Mouse (Mus musculus) right cerebral cortex, adult 2 months (tissue): Measurements from ENCODE around the gene Slc8a1.

Experiments used
- DNase-seq, 2 experiments: peaks; one replicate each; pipeline ENCODE4 v3.0.0; 2021 to 2022; ENCODE audit warnings: low spot score in 2 of 2

Gene Slc8a1

DNA sequence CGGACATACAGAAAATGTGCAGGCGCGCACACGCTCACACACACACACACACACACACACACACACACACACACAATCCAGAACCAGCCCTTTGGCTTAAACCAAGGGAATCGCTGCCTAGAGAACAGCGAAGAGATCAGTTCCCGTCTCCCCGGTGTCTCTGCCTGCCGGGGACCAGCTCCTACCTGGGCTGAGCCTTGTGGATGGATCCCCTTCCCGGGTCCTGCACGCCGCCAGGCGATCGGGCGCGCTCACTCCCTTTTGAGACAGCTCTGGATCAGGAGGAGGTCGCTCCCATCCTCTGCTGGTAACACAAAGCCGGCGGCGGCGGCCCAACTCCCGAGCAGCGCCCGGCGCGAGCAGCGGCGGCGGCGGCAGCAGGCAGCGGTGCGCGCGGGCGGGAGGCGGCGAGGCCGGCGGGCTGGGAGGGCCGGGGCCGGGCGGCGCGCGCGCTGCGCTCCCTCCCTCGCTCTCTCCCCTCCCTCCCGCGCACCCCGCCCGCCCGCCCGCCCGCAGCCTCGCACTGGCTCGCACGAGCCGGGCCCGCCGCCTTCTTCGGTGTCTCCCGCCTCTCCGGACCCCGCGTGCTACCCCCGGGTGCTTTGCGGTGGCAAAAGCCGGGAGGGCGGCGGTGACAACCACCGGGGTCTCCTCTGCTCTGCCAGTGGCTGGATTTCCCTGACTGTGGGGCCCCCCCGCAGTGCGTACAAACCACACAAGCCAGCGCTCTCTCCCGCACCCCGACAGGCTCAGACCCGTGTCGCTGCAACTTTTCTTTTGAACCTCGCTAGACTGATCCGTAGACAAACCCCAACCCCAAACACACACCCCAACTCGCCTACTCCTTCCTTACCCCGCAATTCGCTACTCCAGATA is 68.1 kb downstream of the Slc8a1 start:
- peak; percentile 63 to 65 for DNase-seq

GRCm38 (mm10) chr17:81669062-81669815 is 68.9 kb downstream of the Slc8a1 start:
- DNase-seq, result peak; percentile 52 to 65

DNA sequence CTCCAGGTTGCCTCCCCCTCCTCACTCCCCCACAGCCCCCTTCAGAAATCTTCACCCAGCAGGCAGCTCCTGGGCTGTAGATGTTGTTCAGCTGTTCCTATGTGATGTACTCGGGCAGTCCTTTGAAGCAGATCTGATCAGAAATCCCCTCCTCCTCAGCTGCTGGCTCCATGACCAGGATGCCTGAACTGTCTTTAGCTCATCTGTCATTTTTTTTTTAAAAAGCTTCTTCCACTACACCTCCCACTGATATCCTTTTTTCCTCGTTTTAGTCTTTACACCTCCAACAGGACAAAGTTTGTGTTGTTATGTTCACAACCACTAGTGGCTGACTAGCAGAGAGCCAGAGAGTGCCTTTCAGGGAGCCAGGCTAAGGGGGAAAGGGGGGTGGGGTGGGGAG is 69.7 kb downstream of the Slc8a1 start:
- DNase-seq, result no peak

GRCm38 (mm10) chr17:81667935-81668334 is 70.2 kb downstream of the Slc8a1 start:
- no peak for DNase-seq

DNA sequence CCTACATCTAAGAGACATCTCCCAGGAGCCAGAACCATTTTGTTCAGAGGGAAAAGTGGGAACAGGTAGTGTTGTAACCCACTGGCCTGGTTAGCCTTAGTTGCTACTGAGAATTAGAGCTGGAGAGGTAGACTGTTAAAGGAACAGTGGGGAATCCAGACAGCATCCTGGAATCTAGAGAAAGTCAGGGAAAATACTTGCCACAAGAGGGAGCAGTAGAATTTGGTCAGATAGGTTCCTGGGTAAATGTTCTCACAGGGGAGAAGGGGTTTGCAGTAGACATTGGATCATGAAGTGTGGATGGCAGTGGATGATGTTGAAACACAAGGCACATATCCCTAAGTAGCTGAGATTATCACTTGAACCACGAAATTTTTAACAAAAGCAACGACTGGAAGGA is 71.6 kb downstream of the Slc8a1 start:
- no peak for DNase-seq

DNA sequence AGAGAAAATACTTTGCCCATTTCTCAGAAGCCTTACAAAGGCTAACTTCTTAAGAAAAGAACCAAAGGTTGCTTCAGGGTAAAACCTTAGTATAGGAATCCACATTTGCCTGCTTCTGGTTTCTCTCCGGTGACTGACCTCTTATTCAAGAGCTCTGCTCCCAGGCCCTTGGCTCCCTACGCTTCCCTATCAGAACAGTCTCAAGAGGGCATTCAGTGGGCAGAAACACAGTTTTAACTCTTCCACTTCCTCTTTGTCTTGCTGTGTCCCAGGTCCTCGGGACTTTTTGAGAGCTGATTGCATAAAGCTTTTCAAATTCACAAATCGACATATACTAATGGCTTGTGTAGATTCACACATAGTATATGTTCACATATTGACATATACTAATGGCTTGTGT is 73.3 kb downstream of the Slc8a1 start:
- DNase-seq, result no peak

GRCm38 (mm10) chr17:81657828-81658227 is 80.3 kb downstream of the Slc8a1 start:
- DNase-seq, result no peak

GRCm38 (mm10) chr17:81654548-81654947 is 83.6 kb downstream of the Slc8a1 start:
- no peak for DNase-seq

DNA sequence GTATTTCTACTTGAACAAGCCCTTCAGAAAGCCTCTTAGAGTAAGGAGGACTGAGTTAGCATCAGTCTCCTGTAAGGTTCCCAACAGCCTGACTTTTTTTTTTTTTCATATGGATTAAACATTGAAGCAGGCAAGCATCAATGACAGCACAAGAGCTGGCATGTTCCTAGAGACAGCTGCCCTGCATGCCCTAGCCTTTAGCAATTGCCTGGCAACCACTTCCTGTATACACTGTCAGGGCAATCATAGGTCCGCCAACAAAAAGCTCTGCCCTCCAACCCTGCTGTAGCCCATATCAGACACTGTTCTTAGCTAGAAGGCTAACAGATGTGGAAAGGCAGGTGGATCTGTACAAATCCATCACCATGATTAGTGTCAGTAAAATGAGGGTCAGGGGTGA is 85.2 kb downstream of the Slc8a1 start:
- DNase-seq, result no peak

DNA sequence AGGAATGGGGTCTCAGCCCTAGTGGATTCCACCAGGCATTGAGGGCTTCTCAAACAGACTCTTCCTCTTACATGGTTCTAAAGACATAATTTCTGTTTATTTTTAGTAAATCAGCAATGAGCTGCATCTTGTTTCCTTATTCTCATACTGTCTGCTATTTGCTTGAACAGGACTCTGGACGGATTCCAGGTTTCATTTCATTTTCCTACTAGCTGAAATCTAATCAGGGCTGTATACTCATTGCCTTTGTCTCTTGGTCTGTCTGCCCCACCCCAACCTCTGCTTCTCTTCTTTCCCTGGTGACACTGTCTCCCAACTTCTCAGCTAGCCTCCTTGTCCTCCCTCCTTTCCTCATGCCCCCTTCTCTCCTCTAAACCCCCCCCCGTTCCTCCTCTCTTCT is 101.4 kb downstream of the Slc8a1 start:
- DNase-seq, result no peak

- no peak for DNase-seq
These were observed 107.7 kb downstream of the Slc8a1 start for GRCm38 (mm10) chr17:81630471-81630870.

DNA sequence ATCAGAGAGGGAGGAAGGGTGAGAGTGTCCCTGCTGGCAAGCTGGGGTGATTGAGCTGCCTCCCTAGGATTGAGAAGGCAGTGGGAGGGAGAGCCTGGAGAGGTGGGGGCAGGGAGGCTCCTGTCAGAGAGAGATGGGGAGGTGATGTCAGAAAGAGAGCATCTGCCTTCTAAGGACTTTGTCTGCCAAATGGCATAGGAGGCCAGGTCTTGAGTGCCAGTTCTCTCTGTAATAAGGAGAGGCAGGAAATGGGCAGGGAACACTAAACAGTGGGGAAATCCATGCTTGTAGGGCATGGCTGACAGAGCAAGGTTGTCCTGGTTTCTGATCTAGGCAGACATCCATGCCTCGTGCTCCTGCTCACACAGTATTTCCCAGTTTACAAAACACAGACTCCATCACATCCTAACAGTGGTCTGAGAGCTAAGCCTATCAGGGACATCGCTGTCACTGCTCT is 117.0 kb downstream of the Slc8a1 start:
- DNase-seq, result peak in 1 of 2 experiments; percentile 17

GRCm38 (mm10) chr17:81618461-81618860 is 119.7 kb downstream of the Slc8a1 start:
- DNase-seq, result no peak

DNA sequence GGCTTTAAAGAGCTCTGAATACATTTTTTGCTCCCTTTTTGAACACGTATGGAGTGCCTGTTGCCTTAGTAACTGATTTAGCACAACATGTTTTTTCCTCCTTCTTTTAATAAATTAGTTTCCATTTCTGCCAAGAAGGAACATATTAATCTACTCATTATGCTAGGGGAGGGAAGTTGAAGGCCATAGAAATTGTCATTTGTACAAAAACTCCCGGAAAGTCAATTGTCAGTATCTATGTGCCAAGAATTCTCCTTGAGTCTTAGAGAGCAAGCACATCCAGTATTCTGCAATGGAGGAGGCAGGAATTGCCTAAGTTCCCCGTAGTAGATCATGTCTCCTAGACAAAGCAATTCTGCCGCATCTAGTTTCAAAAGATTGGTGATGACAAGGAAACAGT is 121.9 kb downstream of the Slc8a1 start:
- no peak for DNase-seq

DNA sequence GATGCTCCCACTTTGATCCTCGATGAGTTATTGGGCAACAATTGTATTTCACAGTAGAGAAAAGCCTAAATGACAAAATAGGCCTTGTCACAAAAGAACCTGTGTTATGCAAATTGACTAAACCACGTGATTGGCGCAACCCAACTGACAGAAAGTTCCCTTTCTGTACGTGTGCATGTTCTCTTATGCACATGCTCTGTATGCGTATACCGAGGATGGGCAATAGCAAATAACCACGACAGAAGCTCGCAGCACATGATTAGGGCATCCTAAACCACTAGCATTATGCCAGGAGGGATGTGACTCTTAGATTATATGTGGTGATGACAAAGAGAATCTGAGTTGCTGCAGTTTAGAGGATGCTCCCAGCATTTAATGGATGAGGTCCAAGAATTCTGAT is 122.8 kb downstream of the Slc8a1 start:
- DNase-seq, result no peak

DNA sequence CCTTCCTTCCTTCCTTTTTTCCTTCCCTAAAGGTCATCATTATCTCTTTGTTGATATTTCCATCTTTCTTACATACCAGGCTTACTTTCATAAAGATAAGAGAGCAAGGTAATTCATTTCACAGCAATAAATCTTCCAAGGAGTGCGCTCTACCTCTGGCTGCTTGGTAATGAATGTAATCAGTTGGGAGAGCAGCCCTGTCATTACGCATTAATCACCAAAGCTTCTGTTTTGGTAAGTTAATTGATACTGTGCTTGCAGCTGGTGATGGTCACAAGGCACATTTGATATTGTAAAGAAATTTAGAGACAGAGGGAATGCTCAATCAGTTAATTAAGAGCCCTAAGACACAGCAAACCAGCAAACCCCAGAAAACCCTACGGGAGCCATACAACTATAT is 130.7 kb downstream of the Slc8a1 start:
- DNase-seq, result no peak

- no peak for DNase-seq
These were observed 132.1 kb downstream of the Slc8a1 start for GRCm38 (mm10) chr17:81606084-81606483.

DNA sequence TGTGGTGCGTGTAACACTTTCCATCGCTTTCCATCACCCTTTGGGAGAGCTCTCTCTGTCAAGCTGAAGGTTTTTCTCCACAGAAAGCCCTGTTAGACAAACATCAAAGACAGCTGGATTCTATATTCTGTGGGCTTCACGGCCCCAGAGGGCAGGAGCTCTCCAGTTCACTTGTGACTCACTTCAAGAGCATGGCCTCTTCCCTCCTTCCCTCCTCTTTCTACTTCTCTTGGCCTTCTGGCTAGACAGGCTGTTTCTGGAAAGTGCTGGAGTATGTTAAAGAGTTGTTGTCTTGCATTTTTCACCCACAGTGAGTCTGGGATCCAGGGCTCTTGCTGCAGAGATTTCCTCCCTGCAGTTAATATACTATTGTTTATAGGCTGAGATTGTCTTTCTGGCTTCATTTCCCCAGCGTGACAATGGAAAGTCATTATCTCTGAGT is 132.9 kb downstream of the Slc8a1 start:
- DNase-seq, result no peak

- DNase-seq, result no peak
These were observed 139.1 kb downstream of the Slc8a1 start for GRCm38 (mm10) chr17:81599072-81599471.

DNA sequence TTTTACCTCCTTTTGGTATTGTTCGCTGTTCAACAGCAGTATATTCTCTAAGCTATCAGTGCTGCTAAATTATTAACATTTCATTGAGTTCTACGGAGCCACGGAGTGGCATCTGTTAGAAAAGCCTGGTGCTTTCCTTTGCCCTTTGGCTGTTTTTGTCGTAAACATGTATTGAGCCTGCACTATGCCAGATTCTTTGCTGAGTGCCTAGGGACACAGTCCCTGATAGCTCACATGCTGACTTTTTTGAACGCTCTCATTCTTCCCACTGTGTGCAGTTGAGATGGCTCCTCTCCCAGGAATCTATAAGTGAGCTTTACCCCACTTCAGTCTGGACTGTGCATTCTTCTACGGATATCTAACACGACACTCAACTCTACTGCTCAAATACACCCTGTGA is 148.4 kb downstream of the Slc8a1 start:
- DNase-seq, result no peak

DNA sequence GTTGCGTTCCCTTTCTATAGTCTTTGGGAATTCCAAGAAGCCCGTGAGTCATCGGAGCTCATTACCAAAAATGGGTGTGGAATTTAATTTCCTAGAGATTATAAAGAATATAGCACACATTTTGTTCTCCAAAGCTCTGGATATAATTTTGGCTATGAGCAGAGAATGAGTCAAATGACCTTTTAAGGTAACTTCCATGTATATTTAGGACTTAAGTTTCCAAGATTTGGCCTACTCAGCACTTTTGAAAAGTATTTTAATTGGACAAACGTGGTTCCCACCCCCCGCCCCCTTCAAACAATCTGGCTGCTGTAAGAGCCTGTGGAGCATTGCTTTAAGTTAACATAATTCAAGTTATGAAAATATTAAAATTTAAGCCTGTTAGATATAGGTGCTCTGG is 151.4 kb downstream of the Slc8a1 start:
- no peak for DNase-seq

GRCm38 (mm10) chr17:81579728-81580425 is 158.3 kb downstream of the Slc8a1 start:
- no peak for DNase-seq
